Mouse (Mus musculus) neural tube, embryonic 11.5 days (tissue): ENCODE measurements around the gene Map10. TPM values are rescaled to one million over a fixed set of nuclear protein-coding genes. Genes with fewer than 3 reads are reported as not detected.

Experiments used
- ATAC-seq: fragments of 200-750 bp; cut with Nextera tagmentation; 2 replicates; pipeline ENCODE4 v1.8.0; 2017; ENCODE audit warnings: moderate number of reproducible peaks, mild to moderate bottlenecking, moderate TSS enrichment, moderate library complexity; ENCODE audit not compliant: insufficient read depth, low FRiP score, low TSS enrichment
- DNase-seq: peaks from one replicate; pipeline ENCODE4 v3.0.0-alpha.2; 2015; ENCODE audit warnings: low spot score
- H3K27ac ChIP-seq: fragments of 300-500 bp; sonication (generic); 2 replicates; pipeline ENCODE4 v1.5.1; 2014; ENCODE audit warnings: low read depth, mild to moderate bottlenecking, low read length
- H3K27me3 ChIP-seq: fragments of 300-500 bp; sonication (generic); 2 replicates; pipeline ENCODE4 v1.6.1; 2014; ENCODE audit warnings: mild to moderate bottlenecking, low read length, mixed read lengths; ENCODE audit not compliant: control insufficient read depth, insufficient read depth
- H3K36me3 ChIP-seq: fragments of 300-500 bp; sonication (generic); 2 replicates; pipeline ENCODE4 v1.6.1; 2014; ENCODE audit warnings: mild to moderate bottlenecking, low read length, moderate library complexity, mixed read lengths; ENCODE audit not compliant: control insufficient read depth, insufficient read depth
- H3K4me1 ChIP-seq: fragments of 300-500 bp; sonication (generic); 2 replicates; pipeline ENCODE4 v1.6.1; 2014; ENCODE audit warnings: low read length, mixed read lengths; ENCODE audit not compliant: control insufficient read depth, insufficient read depth
- H3K4me2 ChIP-seq: fragments of 300-500 bp; sonication (generic); 2 replicates; pipeline ENCODE4 v1.6.1; 2014; ENCODE audit warnings: low read depth, mild to moderate bottlenecking, moderate library complexity
- H3K4me3 ChIP-seq: fragments of 300-500 bp; sonication (generic); 2 replicates; pipeline ENCODE4 v1.5.1; 2014; ENCODE audit warnings: low read depth, low read length
- H3K9ac ChIP-seq: fragments of 300-500 bp; sonication (generic); 2 replicates; pipeline ENCODE4 v1.6.1; 2014; ENCODE audit warnings: mild to moderate bottlenecking, low read length
- H3K9me3 ChIP-seq: fragments of 300-500 bp; sonication (generic); 2 replicates; pipeline ENCODE4 v1.6.1; 2016; ENCODE audit warnings: low read length; ENCODE audit not compliant: control insufficient read depth
- WGBS: fragments of 180-500 bp; shearing (Covaris S2); extraction: QIAGEN DNeasy Blood & Tissue Kit; methylation state at CpG from one replicate; pipeline ENCODE4 v1.1.7; 2014; 5-methylcytosine and 5-hydroxymethylcytosine counted together
- polyA plus RNA-seq: library from polyadenylated mRNA; unstranded; fragments of >200 nt; fragmentation: Nextera tagmentation; extraction: Ambion mirVana; gene quantifications from 2 replicates; pipeline ENCODE4 v1.2.1, GENCODE M21; 2014

Gene Map10
- polyA plus RNA-seq, 1 experiment from 2014 or later: 10.2 TPM

GRCm38 (mm10) chr8:125675796-125676195 lies 6.2 kb downstream of the Map10 start:
- peaks cover 10% of the 10 kb centered on the region; the same call in 1 of the 2 replicates for H3K9me3 ChIP-seq
- DNase-seq (no peak), ATAC-seq (no peak)
- no peak overlapping the region for H3K27ac ChIP-seq
- H3K9ac ChIP-seq: no peak overlapping the region
- H3K4me1 ChIP-seq: no peaks in the 10 kb centered on the region
- H3K27me3 ChIP-seq: no peaks in the 10 kb centered on the region
- H3K4me2 ChIP-seq: no peak overlapping the region
- 90% methylated on average over 3 of the region's 3 CpGs for WGBS
- no peak overlapping the region for H3K4me3 ChIP-seq
- H3K36me3 ChIP-seq: no peaks in the 10 kb centered on the region

- H3K9me3 ChIP-seq: no peaks in the 10 kb centered on the region
- ATAC-seq: no peak
- H3K4me2 ChIP-seq: no peak overlapping the region
- no peak overlapping the region for H3K9ac ChIP-seq
- H3K36me3 ChIP-seq: no peaks in the 10 kb centered on the region
- no peak for DNase-seq
- WGBS: 90% methylated on average over 6 of the region's 6 CpGs
- no peak overlapping the region for H3K27ac ChIP-seq
- H3K4me3 ChIP-seq: no peak overlapping the region
- H3K4me1 ChIP-seq: no peaks in the 10 kb centered on the region
- no peaks in the 10 kb centered on the region for H3K27me3 ChIP-seq
Observed at GRCm38 (mm10) chr8:125677484-125677883, 7.9 kb downstream of the Map10 start.

GRCm38 (mm10) chr8:125678854-125679648 lies 9.4 kb downstream of the Map10 start:
- H3K9me3 ChIP-seq: no peaks in the 10 kb centered on the region
- ATAC-seq (no peak), DNase-seq (no peak)
- no peaks in the 10 kb centered on the region for H3K4me1 ChIP-seq
- 82% methylated on average over 8 of the region's 8 CpGs for WGBS
- H3K36me3 ChIP-seq: no peaks in the 10 kb centered on the region
- H3K27ac ChIP-seq: no peak overlapping the region
- no peaks in the 10 kb centered on the region for H3K27me3 ChIP-seq
- no peak overlapping the region for H3K9ac ChIP-seq
- no peak overlapping the region for H3K4me3 ChIP-seq
- H3K4me2 ChIP-seq: no peak overlapping the region

GRCm38 (mm10) chr8:125680851-125681408 lies 11.3 kb downstream of the Map10 start:
- Histone ChIP-seq H3K27ac (no peak overlapping the region), H3K4me3 (no peak overlapping the region), H3K4me2 (no peak overlapping the region), H3K27me3 (no peaks in the 10 kb centered on the region), H3K9ac (no peak overlapping the region), H3K36me3 (no peaks in the 10 kb centered on the region), H3K4me1 (no peaks in the 10 kb centered on the region), H3K9me3 (no peaks in the 10 kb centered on the region)
- DNase-seq (no peak), ATAC-seq (no peak)
- 55% methylated on average over 8 of the region's 8 CpGs for WGBS

GRCm38 (mm10) chr8:125685216-125685760 lies 15.7 kb downstream of the Map10 start:
- no peaks in the 10 kb centered on the region for H3K4me1 ChIP-seq
- H3K36me3 ChIP-seq: no peaks in the 10 kb centered on the region
- DNase-seq: peak; percentile 36
- 60% methylated on average over 6 of the region's 6 CpGs for WGBS
- no peaks in the 10 kb centered on the region for H3K9me3 ChIP-seq
- no peaks in the 10 kb centered on the region for H3K27me3 ChIP-seq
- no peak overlapping the region for H3K4me3 ChIP-seq
- ATAC-seq: no peak
- H3K4me2 ChIP-seq: no peak overlapping the region
- no peak overlapping the region for H3K27ac ChIP-seq
- no peak overlapping the region for H3K9ac ChIP-seq

GRCm38 (mm10) chr8:125686221-125686865 lies 16.7 kb downstream of the Map10 start:
- Histone ChIP-seq H3K4me2 (no peak overlapping the region), H3K4me3 (no peak overlapping the region), H3K36me3 (no peaks in the 10 kb centered on the region), H3K9me3 (no peaks in the 10 kb centered on the region), H3K9ac (no peak overlapping the region), H3K4me1 (no peaks in the 10 kb centered on the region), H3K27me3 (no peaks in the 10 kb centered on the region), H3K27ac (no peak overlapping the region)
- ATAC-seq: no peak
- no peak for DNase-seq
- WGBS: 88% methylated on average over 9 of the region's 9 CpGs

GRCm38 (mm10) chr8:125690166-125690915 lies 20.7 kb downstream of the Map10 start:
- ATAC-seq: peak; percentile 41; the same call in 1 of the 2 replicates
- no peak overlapping the region for H3K4me3 ChIP-seq
- no peaks in the 10 kb centered on the region for H3K36me3 ChIP-seq
- DNase-seq: no peak
- H3K9ac ChIP-seq: no peak overlapping the region
- H3K4me1 ChIP-seq: no peaks in the 10 kb centered on the region
- no peaks in the 10 kb centered on the region for H3K27me3 ChIP-seq
- no peak overlapping the region for H3K27ac ChIP-seq
- no peaks in the 10 kb centered on the region for H3K9me3 ChIP-seq
- H3K4me2 ChIP-seq: no peak overlapping the region
- WGBS: 58% methylated on average over 15 of the region's 15 CpGs

GRCm38 (mm10) chr8:125690961-125691360 lies 21.3 kb downstream of the Map10 start:
- no peaks in the 10 kb centered on the region for H3K27me3 ChIP-seq
- no peak overlapping the region for H3K9ac ChIP-seq
- no peaks in the 10 kb centered on the region for H3K4me1 ChIP-seq
- no peak overlapping the region for H3K4me2 ChIP-seq
- DNase-seq (no peak), ATAC-seq (no peak)
- H3K27ac ChIP-seq: no peak overlapping the region
- 92% methylated on average over 3 of the region's 3 CpGs for WGBS
- H3K36me3 ChIP-seq: no peaks in the 10 kb centered on the region
- no peak overlapping the region for H3K4me3 ChIP-seq
- no peaks in the 10 kb centered on the region for H3K9me3 ChIP-seq
